Mouse (Mus musculus): ENCODE data around the gene Kctd12b. TPM values are rescaled to one million over a fixed set of nuclear protein-coding genes. Genes with fewer than 3 reads are reported as not detected.
"Not testable (repeated sequence)": the region's sequence is repeated elsewhere in the genome, so short reads cannot be mapped to it uniquely, and the experiment has no call there.

The Kctd12b gene
- polyA plus RNA-seq, 1 experiment from 2014 or later: 3.4 TPM

DNA sequence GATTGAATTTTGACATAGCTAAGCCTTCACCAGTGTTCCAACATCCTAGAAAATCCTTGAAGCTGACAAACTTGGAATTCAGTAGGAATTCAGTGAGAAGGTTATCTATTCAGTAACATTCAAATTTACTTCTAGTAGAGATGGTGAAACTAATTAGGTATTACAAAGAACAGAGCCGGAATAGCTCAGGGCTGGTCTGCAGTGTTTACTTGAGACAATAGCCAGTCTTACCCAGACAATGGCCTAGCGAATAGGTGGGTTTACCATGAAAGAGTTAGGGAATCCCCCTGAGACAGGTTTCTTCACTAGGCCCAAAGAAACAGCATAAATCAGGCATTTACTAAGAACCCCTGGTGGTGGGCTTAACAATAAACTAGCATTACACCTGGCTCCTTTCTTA is 28.0 kb downstream of the Kctd12b start:
- H3K27ac ChIP-seq (ENCODE audit: low read depth, low read length); H3K36me3 ChIP-seq (ENCODE audit: control insufficient read depth, insufficient read depth, low read length); H3K27me3 ChIP-seq (ENCODE audit: control insufficient read depth, insufficient read depth, low read length); H3K9ac ChIP-seq (ENCODE audit: low read length); H3K4me3 ChIP-seq (ENCODE audit: low read depth, low read length); ATAC-seq (ENCODE audit: insufficient read depth, low FRiP score, low TSS enrichment); H3K4me1 ChIP-seq (ENCODE audit: control insufficient read depth, insufficient read depth, low read length); H3K9me3 ChIP-seq (ENCODE audit: control insufficient read depth, low read length); DNase-seq (ENCODE audit: low spot score); H3K4me2 ChIP-seq (ENCODE audit: low read depth): not testable (repeated sequence)
- WGBS: 40% methylated on average over 2 of the region's 2 CpGs

- H3K9ac ChIP-seq (ENCODE audit: low read length): no peak overlapping the region
- H3K27ac ChIP-seq (ENCODE audit: low read depth, low read length): no peak overlapping the region
- ATAC-seq (ENCODE audit: insufficient read depth, low FRiP score, low TSS enrichment) (no peak), DNase-seq (ENCODE audit: low spot score) (no peak)
- no peaks in the 10 kb centered on the region for H3K27me3 ChIP-seq (ENCODE audit: control insufficient read depth, insufficient read depth, low read length)
- 81% methylated on average over 3 of the region's 3 CpGs for WGBS
- no peak overlapping the region for H3K4me2 ChIP-seq (ENCODE audit: low read depth)
- H3K4me1 ChIP-seq (ENCODE audit: control insufficient read depth, insufficient read depth, low read length): no peaks in the 10 kb centered on the region
- no peak overlapping the region for H3K4me3 ChIP-seq (ENCODE audit: low read depth, low read length)
- H3K9me3 ChIP-seq (ENCODE audit: control insufficient read depth, low read length): no peaks in the 10 kb centered on the region
- no peaks in the 10 kb centered on the region for H3K36me3 ChIP-seq (ENCODE audit: control insufficient read depth, insufficient read depth, low read length)
Observed at GRCm38 (mm10) chrX:153664903-153665302, 31.3 kb downstream of the Kctd12b start.

DNA sequence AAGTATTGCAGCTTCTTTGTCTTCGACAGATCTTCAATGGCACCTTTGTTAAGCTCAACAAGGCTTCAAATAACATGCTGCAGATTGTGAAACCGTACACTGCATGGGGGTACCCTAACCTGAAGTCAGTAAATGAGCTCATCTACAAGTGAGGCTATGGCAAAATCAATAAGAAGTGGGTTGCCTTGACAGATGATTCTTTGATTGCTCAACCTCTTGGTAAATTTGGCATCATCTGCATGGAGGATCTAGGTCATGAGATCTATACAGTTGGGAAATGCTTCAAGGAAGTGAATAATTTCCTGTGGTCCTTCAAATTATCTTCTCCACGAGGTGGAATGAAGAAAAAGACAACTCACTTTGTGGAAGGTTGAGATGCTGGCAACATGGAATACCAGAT is 39.2 kb downstream of the Kctd12b start:
- Histone ChIP-seq H3K4me2 (ENCODE audit: low read depth) (no peak overlapping the region), H3K4me3 (ENCODE audit: low read depth, low read length) (no peak overlapping the region), H3K27ac (ENCODE audit: low read depth, low read length) (no peak overlapping the region), H3K27me3 (ENCODE audit: control insufficient read depth, insufficient read depth, low read length) (no peaks in the 10 kb centered on the region), H3K9ac (ENCODE audit: low read length) (no peak overlapping the region), H3K4me1 (ENCODE audit: control insufficient read depth, insufficient read depth, low read length) (no peaks in the 10 kb centered on the region), H3K9me3 (ENCODE audit: control insufficient read depth, low read length) (no peaks in the 10 kb centered on the region), H3K36me3 (ENCODE audit: control insufficient read depth, insufficient read depth, low read length) (no peaks in the 10 kb centered on the region)
- ATAC-seq (ENCODE audit: insufficient read depth, low FRiP score, low TSS enrichment) (no peak), DNase-seq (ENCODE audit: low spot score) (no peak)
- 65% methylated on average over 3 of the region's 3 CpGs for WGBS

GRCm38 (mm10) chrX:153640615-153641014 is 55.6 kb downstream of the Kctd12b start:
- DNase-seq (ENCODE audit: low spot score) (no peak), ATAC-seq (ENCODE audit: insufficient read depth, low FRiP score, low TSS enrichment) (no peak)
- Histone ChIP-seq H3K9ac (ENCODE audit: low read length) (no peak overlapping the region), H3K27me3 (ENCODE audit: control insufficient read depth, insufficient read depth, low read length) (no peaks in the 10 kb centered on the region), H3K4me3 (ENCODE audit: low read depth, low read length) (no peak overlapping the region), H3K4me1 (ENCODE audit: control insufficient read depth, insufficient read depth, low read length) (no peaks in the 10 kb centered on the region), H3K36me3 (ENCODE audit: control insufficient read depth, insufficient read depth, low read length) (no peaks in the 10 kb centered on the region), H3K27ac (ENCODE audit: low read depth, low read length) (no peak overlapping the region), H3K9me3 (ENCODE audit: control insufficient read depth, low read length) (no peaks in the 10 kb centered on the region), H3K4me2 (ENCODE audit: low read depth) (no peak overlapping the region)
- WGBS: 66% methylated on average over 3 of the region's 3 CpGs

GRCm38 (mm10) chrX:153636247-153636646 is 59.9 kb downstream of the Kctd12b start:
- ATAC-seq (ENCODE audit: insufficient read depth, low FRiP score, low TSS enrichment) (no peak), DNase-seq (ENCODE audit: low spot score) (no peak)
- no peak overlapping the region for H3K4me3 ChIP-seq (ENCODE audit: low read depth, low read length)
- H3K27ac ChIP-seq (ENCODE audit: low read depth, low read length): no peak overlapping the region
- no peaks in the 10 kb centered on the region for H3K9me3 ChIP-seq (ENCODE audit: control insufficient read depth, low read length)
- no peak overlapping the region for H3K9ac ChIP-seq (ENCODE audit: low read length)
- WGBS: 0% methylated on average over 1 of the region's 1 CpGs
- H3K4me2 ChIP-seq (ENCODE audit: low read depth): no peak overlapping the region
- H3K27me3 ChIP-seq (ENCODE audit: control insufficient read depth, insufficient read depth, low read length): no peaks in the 10 kb centered on the region
- H3K36me3 ChIP-seq (ENCODE audit: control insufficient read depth, insufficient read depth, low read length): no peaks in the 10 kb centered on the region
- no peaks in the 10 kb centered on the region for H3K4me1 ChIP-seq (ENCODE audit: control insufficient read depth, insufficient read depth, low read length)

Other genes starting within 250 kb of the Kctd12b start
- gene Ubqln2, start 198.2 kb downstream of the Kctd12b start, polyA plus RNA-seq (2014; fragmentation: Nextera tagmentation; extraction: Ambion mirVana): 52.3 and 53.5 TPM in 2 replicates
- not detected in 2 replicates for gene Cypt3, start 137.8 kb downstream of the Kctd12b start, polyA plus RNA-seq (2014; fragmentation: Nextera tagmentation; extraction: Ambion mirVana)
- gene Nbdy, start 27.2 kb upstream of the Kctd12b start, polyA plus RNA-seq (2014; fragmentation: Nextera tagmentation; extraction: Ambion mirVana): 65.8 and 66.6 TPM in 2 replicates
- gene Spin2c, start 135.8 kb upstream of the Kctd12b start, polyA plus RNA-seq (2014; fragmentation: Nextera tagmentation; extraction: Ambion mirVana): 17.6 and 18.0 TPM in 2 replicates

Data from neural tube, embryonic 11.5 days (tissue).